Mouse (Mus musculus) T-helper 2 cell (primary cell): ENCODE data around the gene Vps13d.

Source experiments
- in situ Hi-C: fragments of 300-600 bp; cut with MboI, MseI; formaldehyde crosslinking; loops from one replicate; pipeline ENCODE4 v1.15.1; 2025; ENCODE audit warnings: high pct_unique_total_duplicates

The Vps13d gene

DNA sequence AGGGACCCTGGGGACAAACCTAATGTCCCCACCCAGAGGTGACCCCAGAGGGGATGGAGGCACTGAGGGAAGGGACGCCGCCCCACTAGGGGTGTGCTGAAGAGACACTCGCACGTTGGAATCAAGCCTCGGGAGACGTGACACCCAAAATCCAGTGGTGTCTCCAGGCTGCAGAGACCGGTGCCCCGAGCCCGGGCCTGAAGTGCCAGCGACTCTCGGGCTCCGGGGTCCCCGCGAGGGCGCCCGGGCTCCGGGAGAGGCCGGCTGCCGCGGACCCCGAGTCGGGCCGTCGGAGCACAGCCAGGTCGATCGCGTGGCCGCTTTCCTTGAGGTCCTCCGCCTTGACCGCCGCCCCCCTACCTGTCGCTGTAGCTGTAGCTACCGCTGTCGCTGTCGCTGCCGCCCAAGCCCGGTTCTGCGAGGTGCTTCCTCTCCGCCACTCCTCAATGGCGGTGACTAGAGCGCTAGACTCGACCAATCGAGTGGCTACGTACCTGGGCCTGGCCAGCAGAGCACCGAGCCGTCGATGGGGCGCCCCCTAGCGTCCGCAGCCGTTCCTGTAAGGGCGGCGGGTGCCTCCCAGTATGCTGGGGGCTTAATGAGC lies at the start of gene Vps13d:
Vps13d (minus strand) TSS at position 447 of the 604 bp plus-strand sequence.
- in situ Hi-C loops, result no loop called here

DNA sequence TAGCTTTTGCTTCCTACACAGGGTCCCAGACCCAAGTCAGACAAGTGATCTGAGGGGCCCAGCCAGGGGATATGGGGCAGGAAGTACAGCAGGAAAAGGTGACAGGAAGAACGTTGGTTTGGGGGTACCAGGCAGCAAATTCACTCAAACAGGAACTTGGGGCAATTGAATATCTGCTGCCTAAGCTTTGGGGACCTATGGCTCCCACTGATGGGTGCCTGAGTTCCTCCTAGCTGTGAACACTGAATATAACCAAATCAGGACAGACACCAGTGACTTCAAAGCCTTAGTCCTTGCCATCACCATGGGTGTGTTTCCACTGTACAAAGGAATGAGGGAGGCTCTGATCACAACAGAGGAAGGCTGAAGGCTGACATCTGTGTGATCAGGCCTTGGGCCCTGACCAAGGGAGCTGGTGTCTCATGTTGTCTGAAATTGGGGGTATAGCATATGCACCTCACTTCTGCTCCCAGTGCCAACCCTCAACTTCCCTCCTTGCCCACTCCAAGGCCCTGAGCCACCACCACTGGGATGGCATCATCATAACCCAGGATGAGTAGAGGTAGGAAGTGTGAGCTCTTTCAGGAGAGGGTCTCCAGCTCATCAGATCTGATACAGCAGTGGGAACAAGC lies 48.0 kb upstream of the Vps13d start:
- in situ Hi-C loops, result no loop called here

DNA sequence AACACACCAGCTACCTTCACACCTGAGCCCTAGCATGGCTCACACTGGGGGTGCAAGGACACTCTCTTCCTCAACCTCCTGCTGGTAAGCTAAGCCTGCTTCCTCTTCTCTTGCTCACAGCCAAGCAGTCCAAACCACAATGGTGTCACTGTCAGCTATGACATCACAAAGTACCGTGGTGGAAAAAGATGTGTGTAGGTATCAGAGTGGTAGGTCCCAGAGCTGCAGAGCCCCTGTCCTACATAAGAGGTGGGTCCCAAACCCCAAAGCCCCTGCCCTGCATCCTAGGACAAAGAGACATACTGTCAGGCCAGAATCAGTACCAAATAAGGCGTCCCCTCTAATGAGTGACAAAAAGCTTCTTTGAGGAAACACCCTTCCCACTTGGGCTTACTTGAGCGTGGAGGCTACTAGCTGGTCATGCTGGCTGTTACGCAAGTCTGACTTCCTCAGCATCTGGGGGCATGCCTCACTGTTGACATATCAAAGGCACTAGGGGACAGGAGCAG lies 46.0 kb upstream of the Vps13d start:
- in situ Hi-C loops, result no loop called here

DNA sequence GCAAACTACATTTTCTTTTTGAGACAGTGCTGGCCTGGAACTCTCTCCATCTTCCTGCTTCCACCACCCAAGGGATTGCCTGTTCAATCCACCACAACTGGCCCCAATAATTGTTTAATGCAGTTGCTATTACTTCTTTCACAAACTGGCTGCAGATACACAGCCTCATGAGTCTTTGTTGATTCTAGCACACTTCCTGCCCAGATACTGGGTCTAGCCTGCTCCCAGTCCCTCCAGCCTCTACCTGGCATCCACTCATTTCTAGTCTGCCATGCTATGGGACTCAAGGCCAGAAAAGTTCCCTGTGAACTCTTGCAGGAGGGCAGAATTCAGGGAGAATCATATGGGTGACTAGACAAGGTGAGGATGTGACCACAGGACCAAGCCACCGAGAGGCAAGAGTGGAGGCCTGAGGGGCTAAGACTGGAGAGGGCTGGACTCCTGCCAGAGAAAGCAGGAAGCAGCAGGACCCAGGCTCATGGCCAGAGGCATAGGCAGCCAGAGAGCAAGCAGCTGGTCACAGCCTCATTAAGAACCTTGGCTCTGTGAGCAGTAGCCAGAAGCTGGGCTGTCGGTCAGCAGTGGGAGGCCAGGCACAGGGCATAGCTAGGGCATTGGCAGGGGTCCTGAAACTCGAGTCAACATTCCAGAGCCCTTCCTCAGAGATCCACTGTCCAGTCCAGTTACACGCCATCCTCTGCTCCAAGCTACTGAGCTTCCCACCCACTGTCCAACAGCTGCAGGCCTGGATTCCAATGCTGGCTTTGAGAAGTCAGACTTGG lies 44.4 kb upstream of the Vps13d start:
- in situ Hi-C loops, result no loop called here

DNA sequence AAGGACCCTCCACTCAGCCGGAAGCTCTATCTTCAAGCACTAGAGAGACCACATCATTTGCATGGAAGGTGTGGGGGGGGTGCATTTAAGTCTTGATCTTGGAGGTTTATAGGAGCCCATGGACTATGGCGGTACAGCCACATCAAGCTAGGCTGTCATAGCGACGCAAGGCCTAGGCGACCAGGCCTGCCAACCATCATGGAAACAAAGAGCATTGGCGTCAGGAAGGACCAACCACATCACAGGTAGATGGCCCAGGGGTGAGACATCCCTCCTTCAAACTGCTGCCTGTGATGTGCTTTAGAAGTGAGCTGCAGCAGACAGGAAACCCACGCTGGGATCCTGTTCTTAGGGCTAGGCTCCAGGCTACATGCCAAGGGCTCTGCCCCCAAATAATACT lies 41.2 kb upstream of the Vps13d start:
- in situ Hi-C loops, result no loop called here

DNA sequence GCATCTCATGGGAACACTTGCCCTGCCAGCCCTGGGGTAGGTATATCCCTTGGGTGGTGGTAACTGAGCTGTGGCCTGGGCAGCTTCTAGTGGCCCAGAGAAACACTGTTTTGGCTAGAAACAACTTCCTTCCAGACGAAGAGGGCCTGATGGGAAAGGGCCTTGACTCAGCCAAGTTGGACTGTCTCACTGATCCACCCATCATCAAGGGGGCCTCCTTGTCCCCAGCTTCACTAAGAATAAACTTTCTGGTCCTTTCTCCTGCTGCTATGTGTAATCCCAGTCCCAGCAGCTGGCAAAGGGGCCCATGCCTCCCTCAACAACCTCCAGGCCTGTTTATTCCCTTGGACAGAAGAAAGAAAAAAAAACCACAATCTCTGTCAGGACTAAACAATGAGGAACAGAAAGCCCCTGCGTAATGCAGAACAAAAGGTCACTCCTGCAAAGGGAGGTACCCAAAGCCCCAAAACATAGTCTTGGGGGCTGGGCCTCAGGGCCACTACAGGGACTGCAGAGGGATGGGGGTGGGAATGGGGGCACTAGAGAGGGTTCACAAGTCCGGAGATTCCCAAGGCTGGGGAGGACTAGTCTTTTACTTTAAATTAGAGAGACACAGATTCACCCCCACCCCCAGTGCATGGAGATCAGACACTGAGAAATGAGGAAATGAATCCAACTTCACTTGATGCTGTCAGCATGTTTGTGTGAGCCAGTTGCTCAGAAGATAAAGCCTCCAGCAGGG lies 38.9 kb upstream of the Vps13d start:
- in situ Hi-C loops, result no loop called here

DNA sequence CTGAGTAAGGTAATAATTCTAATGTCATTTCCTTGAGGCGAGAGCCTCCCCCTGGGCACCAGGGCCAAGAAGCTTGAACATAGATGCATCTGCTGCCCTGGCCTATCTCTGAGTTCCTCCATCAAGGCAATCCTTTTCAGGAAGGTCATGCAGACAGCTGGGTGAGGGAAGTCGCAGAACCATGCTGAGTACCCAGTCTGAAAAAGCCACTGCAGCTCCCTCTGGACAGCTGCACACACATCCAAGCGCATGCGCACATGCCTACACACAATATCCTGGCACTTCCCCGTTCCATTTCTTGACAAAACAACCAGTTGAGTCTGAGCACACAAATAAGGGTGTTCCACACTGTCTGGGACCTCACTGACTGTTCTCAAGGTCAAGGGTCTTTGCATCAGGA lies 36.9 kb upstream of the Vps13d start:
- in situ Hi-C loops, result no loop called here

DNA sequence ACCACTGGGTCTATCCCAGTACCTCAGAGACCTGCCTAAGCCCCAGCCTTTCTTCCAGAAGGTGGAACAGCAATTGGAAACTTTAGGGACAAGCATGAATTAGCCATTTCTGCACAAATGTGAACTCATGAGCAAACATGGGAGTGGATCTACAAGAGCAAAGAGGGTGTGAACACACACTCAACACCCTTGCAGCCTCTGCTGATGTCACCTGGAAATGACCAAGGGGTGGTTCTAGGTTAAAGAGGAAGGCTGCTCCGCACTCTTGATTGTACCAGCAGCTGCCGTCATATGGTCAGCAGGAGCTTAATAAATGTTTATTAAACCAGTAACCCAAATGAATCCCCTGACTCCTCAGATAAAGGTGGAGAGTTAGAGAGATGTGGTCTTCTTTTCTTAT lies 35.8 kb upstream of the Vps13d start:
- in situ Hi-C loops, result no loop called here

DNA sequence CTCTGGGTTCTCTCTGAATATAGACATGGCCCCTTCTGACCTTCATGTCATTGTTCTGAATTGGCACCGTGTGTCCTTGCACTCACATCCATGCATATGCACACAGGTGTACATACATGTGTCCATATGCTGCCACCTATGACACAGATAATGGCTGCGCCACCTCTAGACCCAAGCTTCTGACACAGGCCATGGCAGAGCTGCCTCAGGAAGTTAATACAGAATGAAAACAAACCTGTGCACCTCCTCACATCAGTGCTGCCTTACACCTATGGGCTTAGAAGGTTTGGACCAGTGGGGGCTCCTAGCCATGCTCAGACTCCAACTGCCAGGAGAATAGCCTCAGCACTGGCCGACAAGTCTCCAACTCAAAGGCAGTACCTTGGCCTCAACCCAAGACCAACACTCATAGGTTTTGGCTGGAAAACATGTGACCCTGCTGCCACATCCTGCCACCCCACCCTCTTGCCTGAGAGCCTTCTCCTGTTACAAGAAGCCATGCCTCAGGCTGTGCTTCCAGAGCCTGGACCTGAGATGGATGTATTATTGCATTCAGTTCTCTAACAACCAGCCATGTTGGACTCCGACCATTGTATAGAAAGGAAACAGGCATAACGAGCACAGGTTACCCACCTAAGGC lies 34.8 kb upstream of the Vps13d start:
- in situ Hi-C loops, result no loop called here

DNA sequence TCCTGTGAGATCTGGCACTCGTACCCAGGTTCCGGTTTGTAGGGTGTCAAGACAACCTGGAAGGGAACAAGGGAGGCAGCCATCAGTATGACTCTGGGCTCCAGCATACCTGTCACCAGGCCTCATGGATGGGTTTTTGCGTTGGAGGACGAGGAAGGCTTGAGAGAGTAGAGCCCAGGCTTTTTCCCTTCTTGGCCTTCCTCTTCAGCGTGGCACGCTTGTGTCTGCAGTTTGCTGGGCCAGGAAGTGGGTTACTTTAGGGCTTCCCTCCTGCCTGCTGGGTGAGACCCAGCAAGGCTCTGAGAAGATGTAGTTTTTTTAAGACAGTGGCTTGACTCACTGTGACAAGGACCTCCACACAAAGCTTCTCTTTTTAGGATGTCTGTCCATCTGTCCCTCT lies 34.2 kb upstream of the Vps13d start:
- in situ Hi-C loops, result no loop called here

DNA sequence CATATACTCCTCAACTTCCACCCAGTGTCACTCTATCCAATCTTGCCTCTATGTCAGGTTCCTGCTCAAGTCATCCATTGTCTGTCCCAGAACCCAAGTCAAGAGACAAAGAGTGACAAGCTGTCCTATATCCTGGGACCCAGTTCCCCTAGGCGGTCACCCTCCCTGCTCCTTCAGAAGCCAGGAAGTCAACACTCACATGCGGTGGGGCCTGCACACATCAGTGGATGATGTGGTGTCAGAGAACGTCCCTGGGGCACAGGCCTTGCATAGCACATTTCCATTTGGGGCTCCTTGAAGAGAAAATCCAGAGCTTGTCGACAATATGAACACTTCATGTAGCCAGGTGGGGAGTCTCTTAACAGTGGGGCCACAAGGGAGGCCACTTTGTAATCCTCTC lies 29.8 kb upstream of the Vps13d start:
- in situ Hi-C loops, result no loop called here

DNA sequence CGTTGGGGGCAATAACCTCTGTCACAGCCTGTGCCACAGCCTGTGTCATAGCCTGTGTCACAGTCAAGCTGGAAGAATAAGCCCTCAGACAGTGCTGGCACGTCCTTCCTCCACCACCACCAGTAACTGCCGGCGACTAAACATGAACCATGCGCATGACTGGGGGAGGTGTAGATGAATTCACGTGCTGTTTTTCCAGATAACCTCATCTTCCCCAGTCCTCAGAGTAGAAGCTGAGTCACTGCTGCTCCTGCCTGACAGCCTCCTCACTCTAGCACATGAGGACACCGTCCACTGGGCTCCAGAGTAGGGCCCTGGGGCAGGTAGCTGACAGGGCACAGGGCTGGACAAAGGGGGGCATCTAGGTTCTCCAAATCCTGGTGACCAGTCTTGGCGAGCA lies 27.3 kb upstream of the Vps13d start:
- in situ Hi-C loops, result no loop called here

DNA sequence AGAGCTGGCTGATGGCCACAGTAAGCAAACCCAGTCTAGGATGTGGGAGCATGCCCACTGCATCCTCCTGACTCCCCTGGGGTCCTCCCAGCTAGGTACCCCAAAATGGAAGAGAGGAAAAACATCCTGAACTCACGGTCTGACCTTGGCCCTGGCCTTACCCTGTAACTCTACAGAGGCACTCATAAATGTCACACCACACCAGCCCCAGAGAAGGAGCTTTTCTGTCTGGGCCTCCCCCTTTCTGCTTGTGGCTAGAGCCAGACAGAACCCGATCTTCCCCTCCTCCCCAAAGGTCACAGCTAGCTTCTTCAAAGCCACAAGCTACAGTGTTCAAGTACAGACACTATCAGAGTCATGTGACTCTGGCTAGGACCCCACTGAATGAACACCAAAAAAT lies 26.6 kb upstream of the Vps13d start:
- in situ Hi-C loops, result no loop called here

DNA sequence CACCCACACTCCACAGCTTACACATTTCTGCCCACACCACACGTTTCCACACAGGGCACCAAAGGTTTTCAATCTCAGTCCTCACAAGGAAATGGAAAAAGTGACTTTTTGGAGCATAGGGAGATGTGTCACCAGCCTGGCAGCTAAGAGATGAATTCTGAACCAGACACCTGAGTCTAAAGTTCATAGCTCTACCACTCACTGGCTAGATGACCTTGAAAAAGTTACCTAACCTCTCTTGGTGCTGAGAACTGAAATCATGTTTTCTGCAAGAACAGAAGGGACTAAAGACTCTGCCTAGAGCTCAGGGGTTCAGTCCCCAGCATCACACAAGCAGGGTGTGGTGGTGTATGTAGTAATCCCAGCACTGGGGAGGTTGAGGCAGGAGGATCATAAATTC lies 25.2 kb upstream of the Vps13d start:
- in situ Hi-C loops, result no loop called here

DNA sequence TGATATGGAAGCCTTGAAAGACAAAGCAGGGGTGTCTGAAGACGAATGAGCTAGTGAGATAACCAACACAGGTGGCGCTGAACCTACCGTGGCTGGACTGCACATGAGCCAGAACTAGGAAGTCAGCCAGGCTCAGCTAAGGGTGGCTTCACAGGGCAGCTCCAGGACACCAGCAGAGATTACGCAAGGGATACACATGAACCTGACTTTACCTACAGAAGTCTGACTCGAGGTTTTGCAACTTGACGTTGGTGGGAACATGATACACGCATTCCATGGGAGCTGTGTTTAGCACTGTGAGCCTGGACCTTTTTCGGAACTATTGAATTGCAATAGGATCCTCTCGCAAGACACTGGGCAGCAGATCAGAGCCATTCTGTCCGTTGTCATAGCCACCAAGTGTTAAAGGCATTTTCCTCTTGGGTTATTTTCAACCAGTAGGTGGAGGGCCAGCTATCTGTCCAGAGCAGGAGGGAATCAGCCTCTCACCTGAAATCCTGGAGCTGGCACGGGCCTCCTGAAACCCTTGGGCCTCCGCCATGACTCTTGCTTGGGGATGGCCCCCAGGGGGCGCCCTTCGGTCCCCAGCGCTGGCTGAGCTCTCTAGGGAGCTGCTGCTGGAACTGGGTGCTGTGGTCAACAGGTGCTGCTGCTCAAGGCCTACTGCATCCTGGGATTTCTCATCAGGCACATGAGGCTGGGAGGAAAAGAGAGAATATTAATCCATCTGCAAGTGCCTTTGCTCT lies 24.6 kb upstream of the Vps13d start:
- in situ Hi-C loops, result loop anchor here (5.0 kb wide), 1 partner anchor 68 kb away; no protein-coding TSS in a partner anchor

DNA sequence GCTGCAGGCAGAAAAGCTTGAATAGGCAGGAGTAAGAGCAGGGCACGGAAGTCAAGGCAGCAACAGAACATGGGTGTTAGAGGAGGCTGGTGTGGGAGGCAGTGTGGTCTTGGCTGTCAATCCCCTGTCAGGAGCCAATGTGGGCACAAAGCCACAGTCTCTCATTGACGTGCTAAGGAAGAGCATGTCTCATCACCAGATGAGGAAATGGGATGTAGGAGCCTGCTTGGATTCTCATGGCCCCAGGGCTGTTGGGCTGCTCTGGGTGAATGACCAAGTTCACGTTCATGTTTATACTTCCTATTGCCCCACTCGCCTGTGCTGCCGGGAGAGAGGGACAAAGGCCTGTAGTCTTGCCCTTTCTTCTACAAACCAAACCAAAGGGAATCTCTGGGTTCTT lies 23.0 kb upstream of the Vps13d start:
- in situ Hi-C loops, result loop anchor here (5.0 kb wide), 1 partner anchor 69 kb away; no protein-coding TSS in a partner anchor

DNA sequence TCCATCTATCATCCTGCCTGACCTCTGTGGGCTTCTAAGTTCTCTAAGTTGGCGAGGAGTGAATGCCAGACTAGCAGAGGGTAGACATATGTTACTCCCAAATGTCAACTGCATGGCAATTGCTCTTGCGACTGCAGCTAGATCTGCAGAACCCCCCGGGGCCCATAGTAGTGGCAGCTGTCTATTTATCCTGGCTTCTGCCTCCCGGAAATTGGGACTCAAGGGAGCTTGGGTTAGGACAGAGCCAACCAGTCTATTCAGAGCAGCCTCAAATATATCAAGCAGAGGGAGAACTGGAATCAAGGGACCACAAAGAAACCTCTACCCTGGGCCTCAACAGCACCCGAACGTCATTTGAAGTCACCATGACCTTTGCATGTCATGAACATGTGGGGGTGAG lies 22.2 kb upstream of the Vps13d start:
- in situ Hi-C loops, result loop anchor here (5.0 kb wide), 1 partner anchor 70 kb away; no protein-coding TSS in a partner anchor

DNA sequence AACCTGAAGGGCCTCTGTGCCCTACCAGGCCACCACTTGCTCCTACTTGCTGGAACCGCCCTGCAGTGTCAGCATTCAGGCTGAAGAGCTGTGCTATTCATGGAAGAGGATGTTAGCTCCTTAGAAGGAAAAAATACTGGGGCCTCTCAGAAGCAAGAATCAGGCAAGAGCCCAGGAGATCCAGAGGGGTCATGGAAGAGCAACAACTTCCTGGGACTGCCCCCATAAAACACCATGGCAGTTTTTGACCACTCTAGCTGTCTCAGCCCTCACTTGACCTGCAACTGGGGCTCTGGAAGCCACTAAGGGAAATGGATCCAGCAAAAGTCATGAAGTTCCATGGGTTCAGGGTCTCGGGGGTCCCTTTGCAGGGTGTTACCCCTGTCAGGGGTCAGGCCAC lies 20.6 kb upstream of the Vps13d start:
- in situ Hi-C loops, result loop anchor here (5.0 kb wide), 1 partner anchor 72 kb away; no protein-coding TSS in a partner anchor

DNA sequence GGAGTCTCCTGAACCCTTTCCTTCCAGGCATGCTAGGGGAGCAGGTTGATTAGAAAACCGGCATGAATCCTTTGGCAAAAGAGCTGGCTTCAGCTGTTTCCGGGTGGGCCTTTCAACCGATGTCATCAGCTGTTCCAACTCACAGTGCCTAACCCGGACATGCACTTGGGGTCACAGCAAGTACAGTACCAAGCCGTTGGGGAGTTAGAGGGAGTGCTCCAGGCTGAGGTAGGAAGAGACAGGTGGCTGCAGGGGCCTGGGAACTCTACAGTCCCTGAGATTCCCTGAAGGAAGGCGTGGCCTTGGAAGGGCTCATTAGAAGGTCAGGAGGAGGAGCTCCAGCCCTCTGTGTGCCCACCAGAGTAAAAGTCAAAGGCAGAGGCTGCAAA lies 20.0 kb upstream of the Vps13d start:
- in situ Hi-C loops, result loop anchor here (5.0 kb wide), 1 partner anchor 73 kb away; no protein-coding TSS in a partner anchor

DNA sequence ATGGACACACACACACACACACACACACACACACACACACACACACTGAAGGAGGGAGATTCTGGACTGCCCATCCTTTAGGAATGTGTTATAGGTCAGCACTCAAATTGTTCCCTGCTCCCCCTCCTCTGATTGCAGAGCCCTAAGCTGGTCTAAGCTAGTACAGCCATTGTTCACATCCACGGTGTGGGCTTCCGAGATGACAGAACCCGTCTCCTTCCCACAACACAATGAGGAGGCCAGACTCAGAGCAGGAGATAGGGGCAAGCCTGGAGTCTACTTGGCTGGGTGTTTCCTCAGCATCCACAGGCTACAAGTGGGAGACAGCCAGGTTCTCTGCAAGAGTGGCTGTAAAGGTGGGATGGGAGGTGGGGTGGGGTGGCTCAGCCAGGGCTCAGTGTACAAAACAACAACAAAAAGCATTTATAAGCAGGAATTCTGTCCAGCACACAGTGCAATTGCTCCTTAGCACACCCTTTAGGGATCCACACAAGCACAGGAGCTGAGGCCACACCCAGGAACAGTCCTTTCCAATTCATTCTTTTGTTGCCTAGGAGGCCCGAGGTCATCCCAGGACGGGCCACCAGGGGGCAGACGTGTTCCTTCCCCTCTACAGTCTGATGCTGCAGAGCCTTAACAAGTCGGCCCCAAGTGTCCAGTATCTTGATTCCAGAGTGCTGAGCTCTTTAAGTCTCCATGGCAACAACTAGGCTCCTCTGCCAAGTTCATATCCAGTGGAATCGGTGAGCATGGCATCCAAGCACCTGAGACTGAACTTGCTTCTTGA lies 19.4 kb upstream of the Vps13d start:
- in situ Hi-C loops, result no loop called here
